Mouse (Mus musculus) embryo, embryonic 11.5 days (tissue): ENCODE data around the gene Dglucy.
"Not testable (repeated sequence)": the region's sequence is repeated elsewhere in the genome, so short reads cannot be mapped to it uniquely, and the experiment has no call there.

Source experiments
- DNase-seq: peaks from one replicate; pipeline ENCODE4 v3.0.0-alpha.2; 2012; ENCODE audit warnings: low read depth, low spot score

Dglucy gene

DNA sequence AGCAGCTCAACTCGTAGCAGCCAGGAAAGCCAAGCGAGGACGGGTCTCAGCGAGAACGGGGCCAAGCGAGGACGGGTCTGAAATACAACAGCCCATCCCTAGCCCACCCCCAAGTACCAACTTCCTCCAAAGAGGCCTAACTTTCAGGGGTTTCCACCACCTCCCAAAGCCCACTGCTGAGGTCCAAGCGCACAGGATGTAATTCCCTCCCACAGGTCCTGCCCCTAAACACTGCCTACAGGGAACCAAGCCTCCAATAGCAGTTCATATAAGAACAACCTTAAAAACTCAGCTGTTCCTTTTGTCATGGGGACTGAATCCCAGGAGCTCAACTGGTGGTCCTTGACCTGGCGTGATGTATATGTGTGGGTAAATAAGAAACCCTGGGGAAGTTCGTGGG lies 1.6 kb downstream of the Dglucy start:
- no peak for DNase-seq

DNA sequence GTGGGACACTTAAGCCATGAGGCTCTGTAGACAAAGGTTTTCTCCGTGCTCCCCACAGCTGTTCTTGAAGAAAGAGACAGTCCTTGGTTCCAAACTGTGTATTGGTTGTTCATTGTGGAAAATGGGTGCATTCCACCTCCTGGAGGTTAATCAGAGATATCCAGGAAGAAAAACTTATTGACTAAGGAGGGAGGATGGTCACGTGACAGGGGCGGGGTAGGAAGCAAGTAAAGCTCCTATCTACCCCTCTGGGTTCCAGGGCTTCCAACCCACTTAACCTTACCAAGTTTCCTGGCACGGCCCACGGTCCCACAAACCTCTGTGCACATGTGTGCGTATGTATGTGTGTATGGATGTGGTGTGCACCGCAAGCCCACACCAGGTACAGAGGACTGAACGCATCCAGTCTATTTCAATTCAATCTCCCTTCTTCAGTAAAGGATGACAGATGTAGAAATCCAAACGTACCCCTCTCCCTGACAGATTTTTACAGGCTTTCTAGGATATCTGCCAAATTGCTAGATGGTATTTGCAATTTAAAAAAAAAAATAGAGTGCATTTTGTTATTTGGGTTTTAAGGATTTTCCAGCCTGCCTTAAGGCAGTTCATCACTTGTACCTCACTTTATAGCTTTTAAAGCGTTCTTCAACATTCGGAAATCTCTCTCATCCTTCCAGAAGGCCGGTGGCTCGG lies 2.7 kb downstream of the Dglucy start:
- no peak for DNase-seq

DNA sequence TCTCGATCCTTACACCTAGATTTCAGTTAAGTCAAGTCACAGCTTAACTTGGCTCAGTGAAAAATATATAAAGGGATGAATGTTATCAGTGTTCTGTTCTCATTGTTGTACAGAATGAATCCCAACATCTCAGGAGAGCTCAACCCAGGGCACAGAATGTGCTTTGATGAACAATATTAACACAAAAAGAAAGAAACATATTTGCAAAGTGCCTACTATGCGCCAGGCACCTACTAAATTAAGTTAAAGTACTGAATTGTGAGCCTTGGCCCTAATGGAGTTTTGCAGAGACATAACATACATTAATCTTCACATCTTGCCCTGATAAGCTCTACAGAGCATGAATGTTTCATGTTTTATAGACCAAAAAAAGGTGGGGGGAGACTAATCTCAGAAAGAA lies 5.3 kb downstream of the Dglucy start:
- no peak for DNase-seq

DNA sequence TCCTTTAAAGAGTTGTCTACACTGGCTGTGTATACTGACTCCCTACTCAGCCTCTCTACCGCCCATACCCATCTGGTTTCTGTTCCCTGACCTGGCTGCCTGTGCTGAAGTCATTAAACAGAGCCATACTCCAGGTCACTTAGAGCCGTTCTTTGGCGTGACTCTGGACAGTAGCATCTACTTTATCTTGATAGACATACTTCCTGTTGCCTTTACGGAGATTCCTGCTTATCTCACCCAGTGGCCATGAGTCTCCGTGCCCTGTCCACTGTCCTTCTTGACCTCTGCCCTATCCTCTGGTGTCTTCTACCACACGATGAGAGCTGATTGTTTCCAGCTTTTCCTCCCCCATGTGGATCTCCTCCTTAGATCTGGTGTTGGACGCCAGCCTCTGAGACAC lies 6.5 kb downstream of the Dglucy start:
- no peak for DNase-seq

DNA sequence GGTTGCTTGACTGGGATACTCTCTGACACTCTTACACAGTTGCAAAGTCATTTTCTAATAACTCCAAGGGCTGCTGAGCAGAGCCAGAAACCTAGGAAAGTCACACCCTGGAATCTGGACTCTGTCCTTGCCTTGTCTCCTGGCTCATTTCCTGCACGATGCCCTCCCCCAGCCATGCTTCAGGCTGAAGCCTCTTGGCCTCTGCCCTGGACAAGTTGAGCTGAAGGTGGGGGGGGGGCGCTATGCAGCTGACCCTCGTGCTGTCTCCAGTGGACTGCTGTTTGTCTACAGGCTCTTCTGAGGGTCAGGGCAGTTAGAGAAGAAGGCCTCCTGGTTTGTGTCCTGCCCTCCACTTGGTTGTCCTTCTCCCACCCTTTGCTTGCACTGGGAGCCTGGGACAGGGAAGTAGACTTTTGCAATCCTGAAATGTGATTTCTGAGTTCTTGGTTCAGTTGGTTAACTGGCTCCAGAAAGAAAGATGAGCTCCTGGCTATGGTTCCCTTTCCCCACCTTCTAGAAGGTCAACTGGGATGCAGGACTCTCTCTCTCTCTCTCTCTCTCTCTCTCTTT lies 11.2 kb downstream of the Dglucy start:
- DNase-seq = no peak

DNA sequence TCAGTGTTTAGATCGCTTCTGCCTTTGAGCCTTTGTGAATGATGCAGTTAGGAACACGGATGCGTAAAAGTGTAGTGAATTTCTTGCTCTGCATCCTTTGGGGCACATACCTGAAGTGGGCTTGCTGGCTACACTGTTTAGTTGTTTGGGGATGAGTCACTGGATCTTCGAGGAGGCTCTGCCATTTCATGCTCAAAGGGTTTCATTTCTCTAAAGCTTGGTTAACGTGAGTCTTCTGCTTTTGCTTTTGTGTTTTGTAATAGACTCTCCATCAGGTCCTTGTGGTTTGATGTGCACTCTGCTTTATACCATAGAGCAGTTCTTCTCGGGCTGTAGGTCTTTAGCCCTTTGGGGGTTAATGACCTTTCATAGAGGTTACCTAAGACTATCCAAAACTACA lies 12.6 kb downstream of the Dglucy start:
- no peak for DNase-seq

DNA sequence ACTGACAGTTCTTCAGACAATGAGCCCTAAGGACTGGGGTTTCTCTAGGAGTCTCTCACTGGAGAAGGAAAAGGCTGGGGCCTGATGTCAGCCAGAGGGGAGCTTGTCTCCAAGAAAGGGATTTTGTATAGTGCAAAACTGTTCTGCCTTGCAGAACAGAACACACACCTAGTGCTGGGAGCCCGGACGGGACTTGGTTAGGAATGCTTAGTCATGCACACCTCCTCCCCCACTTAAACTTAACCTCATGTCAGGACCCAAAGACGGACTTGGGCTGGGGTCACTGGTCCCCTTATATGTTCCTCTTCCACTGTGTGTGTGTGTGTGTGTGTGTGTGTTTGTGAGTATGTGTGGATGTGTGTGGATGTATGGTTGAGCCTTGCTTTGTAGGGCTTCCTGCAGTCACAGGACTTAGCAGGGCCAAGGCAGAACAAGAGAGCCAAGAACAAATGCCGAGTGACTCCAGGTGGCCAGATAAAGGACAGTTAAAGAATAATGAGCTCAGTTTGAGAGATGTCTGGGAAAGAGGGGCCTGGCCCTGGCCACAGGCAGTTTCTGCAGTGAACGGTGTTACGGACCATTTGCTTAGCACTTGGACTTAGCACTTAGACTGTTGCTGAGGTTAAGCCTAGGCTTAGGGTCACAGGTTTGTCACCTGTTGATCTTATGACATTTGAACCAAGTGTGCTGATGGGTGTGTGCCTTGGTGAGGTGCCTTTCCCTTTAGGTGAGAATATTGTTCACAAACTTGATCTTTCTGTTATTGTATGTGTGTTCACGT lies 15.8 kb downstream of the Dglucy start:
- DNase-seq = no peak

DNA sequence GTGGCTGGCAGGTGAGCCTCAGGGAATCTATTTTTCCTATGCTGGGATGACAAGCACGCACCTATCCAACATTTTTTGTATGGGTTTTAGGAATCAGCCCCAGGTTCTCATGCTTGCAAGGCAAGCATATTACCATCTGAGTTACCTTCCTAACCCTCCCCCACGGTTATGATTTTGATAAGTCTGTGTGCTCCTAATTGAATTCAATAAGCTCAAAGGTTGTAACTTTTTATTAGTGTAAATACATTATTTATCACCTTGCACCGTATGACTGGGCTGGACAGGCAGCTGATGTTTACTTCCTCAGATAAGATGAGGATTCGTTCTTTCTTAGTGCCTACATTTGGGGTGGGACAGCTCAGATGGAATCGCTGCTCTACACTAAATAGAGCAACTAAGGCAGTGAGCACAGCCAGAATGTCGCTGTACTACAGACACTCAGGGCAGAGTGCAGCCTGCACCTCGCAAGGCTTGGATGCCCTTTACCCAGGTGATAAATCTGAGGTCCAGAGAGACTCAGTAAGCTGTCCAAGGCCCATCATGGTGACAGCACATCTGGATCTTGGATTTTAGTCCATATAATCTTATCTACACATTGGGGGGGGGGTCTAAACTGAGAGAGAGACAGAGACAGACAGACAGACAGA lies 16.7 kb downstream of the Dglucy start:
- DNase-seq = no peak

DNA sequence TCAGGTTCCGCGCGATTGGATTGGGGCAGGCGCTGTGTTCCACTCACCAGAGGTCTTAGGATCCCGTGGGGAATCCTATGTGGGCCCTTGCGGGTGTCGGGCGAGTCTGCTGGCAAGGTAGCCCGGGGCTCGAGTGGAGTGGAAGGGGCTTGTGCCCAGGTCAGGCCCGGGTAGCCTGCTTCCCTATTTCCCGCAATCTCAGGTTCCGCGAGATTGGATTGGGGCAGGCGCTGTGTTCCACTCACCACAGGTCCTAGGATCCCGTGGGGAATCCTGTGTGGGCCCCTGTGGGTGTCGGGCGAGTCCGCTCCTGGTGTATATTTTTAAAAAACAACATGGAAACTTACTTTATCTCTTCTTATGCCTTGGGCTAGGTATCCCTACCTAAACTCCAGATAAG lies 24.5 kb downstream of the Dglucy start:
- DNase-seq = not testable (repeated sequence)

DNA sequence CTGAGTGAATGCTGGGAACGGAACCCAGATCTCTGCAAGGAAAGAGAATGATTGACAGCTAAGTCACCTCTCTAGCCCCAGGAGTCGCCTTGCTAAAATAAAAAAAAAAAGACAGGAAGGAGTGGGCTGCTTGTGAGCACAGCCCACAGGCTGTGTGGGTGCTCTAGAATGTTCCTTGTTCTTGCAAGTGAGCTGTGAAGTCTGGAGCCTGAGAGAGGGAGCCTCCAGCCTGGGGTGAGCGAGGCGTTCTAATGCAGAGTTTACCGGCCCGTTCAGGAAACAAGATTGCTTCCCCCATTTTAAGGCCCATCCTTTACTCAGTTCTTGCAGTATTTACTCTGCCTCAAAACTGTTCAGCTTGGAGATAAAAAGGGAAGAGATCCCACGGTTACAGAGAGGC lies 28.4 kb downstream of the Dglucy start:
- no peak for DNase-seq

DNA sequence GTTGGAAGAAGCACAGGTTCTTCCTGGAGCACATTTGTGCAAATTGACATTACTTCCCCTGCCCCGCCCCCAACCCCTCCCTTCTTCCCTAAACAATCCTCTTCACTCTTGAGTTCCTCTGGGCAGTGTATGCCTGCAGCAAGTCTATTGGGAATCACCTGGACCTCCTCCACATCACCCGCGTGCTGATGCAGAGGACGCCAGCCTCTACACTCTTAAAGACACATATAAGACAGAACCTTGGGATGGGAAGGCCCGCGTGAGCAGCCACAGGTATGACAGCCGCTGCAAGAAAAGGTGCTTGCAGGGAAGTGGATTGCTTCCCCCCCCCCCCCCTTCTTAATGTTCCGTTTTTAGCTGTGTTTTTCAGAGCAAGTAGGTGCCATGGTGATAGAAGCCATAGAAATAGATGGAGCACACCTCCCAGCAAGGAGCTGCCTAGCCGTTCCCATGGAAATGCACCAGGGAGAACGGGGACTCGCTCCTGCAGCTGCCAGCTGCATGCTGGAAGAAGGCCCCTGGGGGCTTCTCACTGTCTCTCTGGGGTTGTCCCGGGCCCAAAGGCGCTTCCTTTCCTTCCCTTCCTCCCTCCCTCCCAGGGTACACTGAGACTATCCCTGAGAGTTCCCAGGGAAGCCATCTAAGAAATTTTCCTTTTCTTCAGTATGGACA lies 29.9 kb downstream of the Dglucy start:
- no peak for DNase-seq

DNA sequence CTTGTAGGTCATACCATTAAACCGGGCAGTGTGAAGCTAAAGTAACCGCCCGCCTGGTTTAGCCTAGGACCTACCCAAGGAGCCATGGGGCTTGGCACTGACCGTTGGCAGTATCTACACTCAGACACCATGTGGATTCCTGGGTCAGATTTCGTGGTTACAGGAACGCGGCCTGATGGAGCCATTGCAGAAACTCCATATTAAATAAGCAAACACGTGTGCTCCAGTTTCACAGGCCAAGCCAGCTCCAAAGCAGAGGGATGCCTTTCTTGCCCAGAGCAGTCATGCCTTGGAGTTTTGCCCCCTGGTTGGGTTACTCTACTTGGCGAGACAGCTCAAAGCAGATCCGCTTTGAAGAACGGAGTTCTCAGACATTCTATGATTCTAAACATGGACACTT lies 31.7 kb downstream of the Dglucy start:
- no peak for DNase-seq

DNA sequence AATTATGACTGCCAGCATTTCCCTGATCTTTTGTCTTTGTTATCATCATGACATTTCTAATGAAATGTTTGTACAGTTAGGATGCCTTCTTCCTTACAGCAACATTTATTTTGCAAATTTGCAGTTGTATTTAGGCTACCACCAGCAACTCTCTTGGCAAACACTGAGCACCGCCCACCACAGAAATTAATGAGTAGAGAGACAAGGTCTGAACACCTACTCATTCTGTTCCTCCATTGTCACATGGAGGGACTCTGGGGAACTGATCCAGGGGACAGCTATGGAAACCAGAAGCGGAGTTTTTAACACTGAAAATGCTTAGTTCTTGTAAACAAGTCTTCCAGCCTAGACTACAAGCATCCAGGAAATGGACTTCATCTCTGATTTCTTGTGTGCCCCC lies 35.0 kb downstream of the Dglucy start:
- DNase-seq = no peak

DNA sequence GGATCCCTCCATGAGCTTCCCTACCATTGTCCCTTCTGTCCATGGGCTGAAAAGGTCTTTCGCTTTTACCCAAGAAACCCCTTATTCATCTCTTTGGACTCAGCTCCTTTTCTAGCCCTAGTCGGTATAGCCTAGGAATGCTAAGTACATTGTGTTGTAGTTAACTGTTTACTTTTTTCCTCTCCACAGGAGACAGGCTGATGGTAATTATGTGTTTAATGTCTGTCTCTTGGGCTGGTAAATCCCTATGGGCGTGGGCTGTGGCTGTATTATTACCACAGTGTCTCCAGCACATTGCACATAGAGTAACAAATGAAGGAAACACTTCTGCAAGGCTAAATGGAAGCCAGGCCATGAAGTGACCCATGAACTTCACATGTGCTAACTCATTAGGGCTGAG lies 35.8 kb downstream of the Dglucy start:
- no peak for DNase-seq

DNA sequence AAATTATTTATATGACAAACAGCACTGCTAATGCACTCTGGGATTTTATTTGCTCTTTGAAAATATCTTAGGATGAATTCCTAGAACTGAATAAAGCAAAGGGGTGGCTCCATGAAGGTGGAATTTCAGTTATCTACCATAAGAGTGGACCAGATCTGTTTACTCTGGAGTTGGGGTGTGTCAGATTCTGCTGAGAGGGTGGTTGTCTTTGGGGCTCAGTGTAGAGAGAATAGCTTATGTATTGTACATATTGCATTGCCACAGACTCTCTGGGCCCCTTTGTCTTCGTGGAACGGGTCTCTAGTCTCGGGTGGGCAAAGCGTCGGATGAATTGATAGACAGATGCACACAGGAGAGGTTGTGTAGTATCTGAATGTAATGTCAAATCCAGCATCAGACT lies 38.0 kb downstream of the Dglucy start:
- no peak for DNase-seq

DNA sequence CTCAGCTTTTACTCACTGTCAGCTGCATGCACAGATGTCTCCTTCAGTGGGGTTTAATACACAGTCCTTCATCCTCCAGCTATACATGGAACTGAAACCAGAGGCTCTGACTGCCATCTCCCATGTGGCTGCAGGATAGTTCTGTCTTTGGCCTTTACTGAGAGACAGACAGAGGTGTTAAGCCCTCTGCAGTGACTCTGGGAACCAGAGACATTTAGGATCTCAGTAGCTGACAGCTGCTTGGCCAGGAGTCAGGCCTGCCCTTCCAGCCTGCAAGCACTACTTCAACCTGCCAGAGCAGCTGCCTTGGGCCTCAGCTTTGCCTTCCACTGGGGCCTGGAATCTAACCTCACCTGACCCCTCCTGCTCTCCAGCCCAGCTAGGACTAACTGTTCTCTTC lies 41.1 kb downstream of the Dglucy start:
- DNase-seq = no peak

DNA sequence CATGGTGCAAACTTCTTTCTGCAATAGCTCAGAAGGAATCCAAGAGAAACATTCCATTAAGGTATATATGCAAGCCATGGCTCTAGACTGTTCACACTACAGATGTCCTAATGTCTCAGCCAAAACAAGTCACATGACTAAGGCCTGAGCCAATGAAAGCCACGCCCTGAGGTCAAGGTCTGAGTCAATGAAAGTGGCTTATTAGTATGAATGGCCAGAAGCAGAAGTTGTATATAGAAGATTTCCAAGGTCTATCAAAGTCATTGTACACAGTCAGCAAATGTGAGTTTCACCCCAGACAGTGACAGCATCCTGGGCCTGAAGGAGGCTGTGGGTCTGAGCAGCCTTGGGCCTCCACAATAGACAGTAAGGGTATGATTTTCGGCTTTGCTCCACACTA lies 52.2 kb downstream of the Dglucy start:
- DNase-seq = no peak

DNA sequence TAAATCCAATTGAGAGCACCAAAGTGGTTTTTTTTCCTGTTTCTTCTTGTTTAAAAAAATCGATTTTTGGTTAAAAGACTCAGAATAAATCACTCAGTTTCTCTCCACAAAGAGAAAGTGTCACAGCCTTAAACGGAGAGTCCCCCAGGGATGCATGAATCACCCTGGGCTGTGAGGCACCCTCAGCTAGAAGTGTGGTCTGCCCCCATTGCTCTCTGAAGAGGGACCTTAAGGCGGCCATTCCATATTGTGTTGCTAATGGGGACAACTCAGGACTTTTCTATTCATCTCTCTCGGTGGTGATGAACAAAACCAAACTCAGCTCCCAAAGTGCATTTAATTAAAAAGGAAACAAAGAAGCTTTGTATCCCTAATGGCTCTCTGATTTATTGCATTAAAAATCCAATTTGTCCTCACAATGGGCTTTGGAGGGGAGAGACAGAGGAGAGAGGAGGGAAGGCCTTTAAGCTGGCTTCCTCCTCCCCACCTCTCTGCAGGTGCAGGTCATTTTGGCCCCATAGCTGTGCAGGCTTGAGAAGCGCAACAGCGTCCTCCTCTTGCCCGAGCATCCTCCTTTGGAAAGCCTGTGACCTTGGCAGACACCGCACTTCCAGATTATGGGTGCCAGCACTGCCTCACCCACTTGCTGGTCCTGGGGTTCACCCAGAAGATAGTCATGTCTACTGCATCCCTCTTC lies 52.9 kb downstream of the Dglucy start:
- no peak for DNase-seq

DNA sequence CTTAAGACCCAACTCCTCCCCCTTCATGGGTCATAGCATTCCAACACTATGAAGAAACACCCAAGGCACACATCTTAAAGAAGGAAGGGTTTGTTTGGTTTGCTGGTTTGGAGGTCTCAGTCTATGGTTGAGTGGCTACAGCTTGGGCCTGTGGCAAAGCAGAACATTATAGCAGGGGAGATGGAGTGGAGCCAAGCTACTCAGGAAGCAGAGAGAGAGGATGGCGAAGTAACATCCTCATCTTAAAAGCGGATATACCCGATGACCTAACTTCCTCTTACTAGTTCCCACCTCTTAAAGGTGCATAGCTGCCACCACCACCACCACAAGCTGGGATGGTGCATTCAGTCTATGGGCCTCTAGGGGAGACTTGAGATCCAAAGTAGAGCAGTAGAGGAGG lies 58.4 kb downstream of the Dglucy start:
- DNase-seq = no peak

DNA sequence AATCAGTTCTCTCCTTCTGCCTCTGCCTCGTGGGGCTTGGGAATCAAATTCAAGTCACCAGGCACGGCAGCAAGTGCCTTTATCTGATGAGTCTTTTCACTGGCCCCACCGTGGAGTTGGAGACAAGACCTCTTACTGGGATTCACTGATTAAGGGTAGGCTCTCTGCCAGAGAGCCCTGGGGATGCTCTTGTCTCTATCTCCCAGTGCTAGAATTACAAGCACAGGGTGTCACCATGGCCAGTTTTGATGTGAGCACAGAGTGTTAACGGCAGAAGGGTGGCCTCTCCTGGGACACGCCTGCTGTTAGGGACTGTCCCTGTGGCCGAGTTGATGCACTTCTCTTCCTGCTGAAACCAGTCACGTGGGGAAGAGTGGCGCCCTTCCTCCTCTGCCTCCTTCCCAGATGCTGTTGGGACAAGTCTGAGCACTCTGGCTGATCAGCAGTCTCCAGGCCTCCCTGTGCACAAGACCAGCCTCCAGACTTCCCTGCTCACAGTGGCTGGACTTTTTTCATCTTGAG lies 60.3 kb downstream of the Dglucy start:
- no peak for DNase-seq

DNA sequence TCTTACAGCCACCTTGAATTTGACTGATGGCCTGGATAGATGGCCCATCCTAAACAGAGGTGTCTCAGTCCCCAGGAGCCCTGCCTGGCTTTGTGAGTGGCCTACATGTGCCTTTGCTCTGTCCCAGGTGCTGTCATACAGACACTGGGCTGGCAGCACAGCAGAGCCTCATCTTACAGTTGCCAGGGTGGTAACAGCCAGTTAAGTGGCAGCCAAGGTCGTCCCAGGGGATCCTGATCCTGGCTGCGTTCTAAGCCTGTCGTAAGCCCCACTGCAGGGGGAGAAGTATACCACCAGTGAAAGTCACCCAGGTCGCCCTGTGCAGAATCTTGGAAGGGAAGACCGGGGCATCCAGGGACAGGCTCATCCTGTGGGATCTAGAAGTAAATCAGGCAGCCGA lies 61.1 kb downstream of the Dglucy start:
- no peak for DNase-seq
